Mouse (Mus musculus): ENCODE data around the gene Mtmr12. TPM values are rescaled to one million over a fixed set of nuclear protein-coding genes. Genes with fewer than 3 reads are reported as not detected.
"Not testable (repeated sequence)": the region's sequence is repeated elsewhere in the genome, so short reads cannot be mapped to it uniquely, and the experiment has no call there.

Gene Mtmr12
- total RNA-seq, 1 experiment from 2014 or later: 23.0 TPM

- no peak for DNase-seq
Measured at GRCm38 (mm10) chr15:12211577-12211976, 6.7 kb downstream of the Mtmr12 start.

GRCm38 (mm10) chr15:12212266-12212665 lies 7.4 kb downstream of the Mtmr12 start:
- no peak for DNase-seq

- no peak for DNase-seq
Measured at GRCm38 (mm10) chr15:12214531-12215414, 9.9 kb downstream of the Mtmr12 start.

GRCm38 (mm10) chr15:12215415-12215718 lies 10.5 kb downstream of the Mtmr12 start:
- DNase-seq: no peak

GRCm38 (mm10) chr15:12216119-12216518 lies 11.3 kb downstream of the Mtmr12 start:
- no peak for DNase-seq

- DNase-seq: no peak
Measured at GRCm38 (mm10) chr15:12216798-12217197, 12.0 kb downstream of the Mtmr12 start.

- not testable (repeated sequence) for DNase-seq
Measured at GRCm38 (mm10) chr15:12217332-12217731, 12.5 kb downstream of the Mtmr12 start.

- no peak for DNase-seq
Measured at GRCm38 (mm10) chr15:12217849-12218248, 13.0 kb downstream of the Mtmr12 start.

- no peak for DNase-seq
Measured at GRCm38 (mm10) chr15:12218583-12219382, 14.0 kb downstream of the Mtmr12 start.

GRCm38 (mm10) chr15:12221131-12221530 lies 16.3 kb downstream of the Mtmr12 start:
- no peak for DNase-seq

- DNase-seq: no peak
Measured at GRCm38 (mm10) chr15:12222564-12223302, 17.9 kb downstream of the Mtmr12 start.

GRCm38 (mm10) chr15:12223393-12223792 lies 18.6 kb downstream of the Mtmr12 start:
- DNase-seq: no peak

- no peak for DNase-seq
Measured at GRCm38 (mm10) chr15:12224239-12224638, 19.4 kb downstream of the Mtmr12 start.

- no peak for DNase-seq
Measured at GRCm38 (mm10) chr15:12225062-12225461, 20.2 kb downstream of the Mtmr12 start.

GRCm38 (mm10) chr15:12226908-12227307 lies 22.1 kb downstream of the Mtmr12 start:
- no peak for DNase-seq

- no peak for DNase-seq
Measured at GRCm38 (mm10) chr15:12227355-12227754, 22.5 kb downstream of the Mtmr12 start.

GRCm38 (mm10) chr15:12229603-12230242 lies 24.9 kb downstream of the Mtmr12 start:
- no peak for DNase-seq

GRCm38 (mm10) chr15:12230243-12230935 lies 25.6 kb downstream of the Mtmr12 start:
- no peak for DNase-seq

- no peak for DNase-seq
Measured at GRCm38 (mm10) chr15:12231462-12231861, 26.6 kb downstream of the Mtmr12 start.

GRCm38 (mm10) chr15:12232429-12232828 lies 27.6 kb downstream of the Mtmr12 start:
- DNase-seq: no peak

GRCm38 (mm10) chr15:12233021-12233420 lies 28.2 kb downstream of the Mtmr12 start:
- no peak for DNase-seq

- no peak for DNase-seq
Measured at GRCm38 (mm10) chr15:12235559-12235958, 30.7 kb downstream of the Mtmr12 start.

Measured in adrenal gland, postnatal 25 days (tissue).